Mouse (Mus musculus): ENCODE measurements around the gene Neurl3. TPM values are rescaled to one million over a fixed set of nuclear protein-coding genes. Genes with fewer than 3 reads are reported as not detected.

The Neurl3 gene
- polyA plus RNA-seq, 1 experiment from 2014 or later = 0.33 TPM

DNA sequence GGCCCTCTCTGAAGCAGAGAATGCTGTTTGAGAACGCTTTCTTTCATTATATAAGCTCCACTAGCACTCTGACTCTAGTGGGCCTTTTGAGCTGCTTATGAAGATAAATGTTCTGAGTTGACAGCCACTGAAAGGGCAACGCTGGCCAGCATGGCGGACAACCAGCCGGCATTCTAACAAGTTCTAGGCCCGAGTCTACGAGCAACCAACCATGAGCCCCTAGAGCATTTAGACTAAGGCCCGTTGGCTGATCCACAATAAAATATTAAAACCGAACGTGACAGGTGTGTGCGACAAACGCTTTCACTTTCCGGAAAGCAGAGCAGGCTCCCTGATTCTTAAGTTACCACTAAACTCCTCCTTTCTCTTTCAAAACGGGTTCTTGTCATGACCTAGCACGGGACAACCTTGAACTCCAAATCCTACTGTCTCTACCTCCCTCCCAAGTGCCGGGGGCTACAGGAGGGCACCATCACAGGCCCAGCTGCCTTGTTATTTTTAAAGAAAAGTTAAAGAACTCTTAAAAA lies 32.5 kb downstream of the Neurl3 start:
- Histone ChIP-seq H3K9me3 (ENCODE audit: control insufficient read depth, low read length) (no peaks in the 10 kb centered on the region), H3K4me3 (ENCODE audit: low read depth, low read length) (no peak overlapping the region), H3K27me3 (ENCODE audit: control insufficient read depth, insufficient read depth, low read length) (no peaks in the 10 kb centered on the region), H3K27ac (ENCODE audit: low read depth, low read length) (no peak overlapping the region), H3K4me2 (no peak overlapping the region), H3K4me1 (ENCODE audit: control insufficient read depth, insufficient read depth, low read length) (peaks cover 13% of the 10 kb centered on the region; the same call in 1 of the 2 replicates), H3K9ac (ENCODE audit: low read length) (no peak overlapping the region), H3K36me3 (ENCODE audit: control insufficient read depth, insufficient read depth, low read length) (no peaks in the 10 kb centered on the region)
- 90% methylated on average over 15 of the region's 15 CpGs for WGBS
- DNase-seq (ENCODE audit: low spot score, missing footprints) = peak; percentile 77
- ATAC-seq (ENCODE audit: low FRiP score) = no peak

DNA sequence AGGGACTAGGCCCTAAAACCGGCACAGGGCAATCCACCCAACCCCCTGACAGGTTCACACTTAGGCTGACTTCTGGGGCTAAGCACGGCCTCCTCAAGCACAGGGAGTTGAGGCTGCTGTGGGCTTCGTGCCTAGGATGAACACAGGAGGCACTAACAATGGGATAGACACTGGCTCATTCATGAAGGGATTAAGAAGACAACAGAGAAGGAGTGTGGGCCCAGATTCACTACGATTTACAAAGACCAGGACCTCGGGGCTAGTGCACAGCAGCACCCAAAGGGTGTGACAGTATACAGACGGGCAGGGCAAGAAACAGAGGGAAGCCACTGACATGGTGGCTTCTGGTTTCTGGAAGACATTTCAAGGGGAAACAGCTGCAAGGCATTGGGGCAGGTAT lies 34.3 kb downstream of the Neurl3 start:
- Histone ChIP-seq H3K9me3 (ENCODE audit: control insufficient read depth, low read length) (no peaks in the 10 kb centered on the region), H3K27ac (ENCODE audit: low read depth, low read length) (no peak overlapping the region), H3K36me3 (ENCODE audit: control insufficient read depth, insufficient read depth, low read length) (no peaks in the 10 kb centered on the region), H3K4me2 (no peak overlapping the region), H3K9ac (ENCODE audit: low read length) (no peak overlapping the region), H3K4me3 (ENCODE audit: low read depth, low read length) (no peak overlapping the region), H3K4me1 (ENCODE audit: control insufficient read depth, insufficient read depth, low read length) (peaks cover 13% of the 10 kb centered on the region; the same call in 1 of the 2 replicates), H3K27me3 (ENCODE audit: control insufficient read depth, insufficient read depth, low read length) (no peaks in the 10 kb centered on the region)
- no peak for ATAC-seq (ENCODE audit: low FRiP score)
- WGBS = 16% methylated on average over 6 of the region's 6 CpGs
- no peak for DNase-seq (ENCODE audit: low spot score, missing footprints)

DNA sequence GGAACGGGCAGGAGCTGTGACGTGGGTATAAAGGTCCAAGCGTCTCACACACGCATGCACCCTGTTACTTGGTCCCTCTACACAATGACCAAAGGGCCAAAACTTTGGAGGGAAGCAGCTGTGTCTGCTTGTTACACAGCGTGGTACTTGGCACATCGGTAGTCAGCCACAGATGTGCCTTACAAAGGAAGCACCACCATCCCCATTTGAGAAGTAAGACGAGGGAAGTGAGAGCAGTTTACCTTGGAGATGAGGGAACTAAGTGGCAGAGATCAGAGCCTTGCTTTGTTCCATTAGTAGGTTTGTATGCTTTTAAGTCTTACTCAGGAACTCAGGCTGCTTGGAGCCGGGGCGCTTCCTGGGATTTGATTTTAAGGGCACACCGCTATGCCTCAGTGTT lies 35.1 kb downstream of the Neurl3 start:
- Histone ChIP-seq H3K4me2 (no peak overlapping the region), H3K9me3 (ENCODE audit: control insufficient read depth, low read length) (no peaks in the 10 kb centered on the region), H3K27ac (ENCODE audit: low read depth, low read length) (no peak overlapping the region), H3K36me3 (ENCODE audit: control insufficient read depth, insufficient read depth, low read length) (peaks cover 4% of the 10 kb centered on the region; the same call in 1 of the 2 replicates), H3K4me1 (ENCODE audit: control insufficient read depth, insufficient read depth, low read length) (peaks cover 13% of the 10 kb centered on the region; the same call in 1 of the 2 replicates), H3K4me3 (ENCODE audit: low read depth, low read length) (no peak overlapping the region), H3K27me3 (ENCODE audit: control insufficient read depth, insufficient read depth, low read length) (no peaks in the 10 kb centered on the region), H3K9ac (ENCODE audit: low read length) (no peak overlapping the region)
- DNase-seq (ENCODE audit: low spot score, missing footprints) (no peak), ATAC-seq (ENCODE audit: low FRiP score) (no peak)
- 87% methylated on average over 10 of the region's 10 CpGs for WGBS

DNA sequence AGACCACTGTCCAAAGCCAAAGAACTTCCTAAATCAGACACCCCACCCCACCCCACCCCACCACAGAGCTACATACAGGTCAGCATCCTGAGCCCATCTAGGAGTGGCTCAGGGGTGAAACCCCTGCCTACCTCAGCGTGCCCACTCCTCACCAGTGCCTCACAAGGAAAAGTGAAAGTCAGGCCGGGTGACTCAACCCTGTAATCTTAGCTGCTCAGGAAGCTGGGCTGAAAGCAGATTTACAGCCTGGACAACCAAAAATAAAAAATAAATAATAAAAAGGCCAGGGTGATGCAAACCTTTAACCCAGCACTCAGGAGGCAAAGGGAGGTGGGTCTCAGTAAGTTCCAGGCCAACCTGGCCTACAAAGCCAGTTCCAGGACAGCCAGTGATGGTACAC lies 38.6 kb downstream of the Neurl3 start:
- H3K4me3 ChIP-seq (ENCODE audit: low read depth, low read length) = no peak overlapping the region
- no peak overlapping the region for H3K27ac ChIP-seq (ENCODE audit: low read depth, low read length)
- H3K27me3 ChIP-seq (ENCODE audit: control insufficient read depth, insufficient read depth, low read length) = no peaks in the 10 kb centered on the region
- ATAC-seq (ENCODE audit: low FRiP score) (no peak), DNase-seq (ENCODE audit: low spot score, missing footprints) (no peak)
- WGBS = 91% methylated on average over 2 of the region's 2 CpGs
- no peaks in the 10 kb centered on the region for H3K9me3 ChIP-seq (ENCODE audit: control insufficient read depth, low read length)
- H3K4me1 ChIP-seq (ENCODE audit: control insufficient read depth, insufficient read depth, low read length) = peaks cover 5% of the 10 kb centered on the region; the same call in 1 of the 2 replicates
- no peak overlapping the region for H3K4me2 ChIP-seq
- H3K9ac ChIP-seq (ENCODE audit: low read length) = no peak overlapping the region
- H3K36me3 ChIP-seq (ENCODE audit: control insufficient read depth, insufficient read depth, low read length) = peaks cover 4% of the 10 kb centered on the region; the same call in 1 of the 2 replicates

DNA sequence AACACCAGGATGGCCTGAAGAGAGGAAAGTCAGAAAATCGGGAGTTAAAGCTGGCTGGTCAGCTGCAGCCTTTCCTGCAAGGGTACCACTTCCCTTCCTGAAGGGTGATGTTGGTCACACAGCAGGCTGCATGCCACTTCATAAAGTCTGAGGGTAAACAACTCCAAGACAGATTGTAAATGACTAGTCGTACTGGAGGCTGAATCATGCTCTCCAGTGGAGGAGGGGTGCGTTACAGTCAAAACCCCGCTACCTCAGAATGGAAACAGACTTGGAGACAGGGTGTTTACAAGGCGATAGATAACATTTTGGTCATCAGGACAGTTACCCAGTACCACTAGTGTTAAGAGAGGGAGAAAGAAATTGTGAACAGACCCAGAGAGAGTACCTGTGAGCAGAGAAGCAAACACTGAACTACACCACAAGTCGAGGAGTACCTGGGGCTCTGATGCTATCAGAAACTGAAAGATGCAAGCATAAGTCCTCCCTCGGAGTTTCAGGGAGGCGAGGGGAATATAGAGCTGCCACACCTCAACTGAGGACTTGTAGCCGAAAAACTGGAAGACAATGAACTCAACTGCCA lies 39.3 kb downstream of the Neurl3 start:
- Histone ChIP-seq H3K4me2 (no peak overlapping the region), H3K27me3 (ENCODE audit: control insufficient read depth, insufficient read depth, low read length) (no peaks in the 10 kb centered on the region), H3K9me3 (ENCODE audit: control insufficient read depth, low read length) (no peaks in the 10 kb centered on the region), H3K4me3 (ENCODE audit: low read depth, low read length) (no peak overlapping the region), H3K9ac (ENCODE audit: low read length) (no peak overlapping the region), H3K36me3 (ENCODE audit: control insufficient read depth, insufficient read depth, low read length) (peaks cover 4% of the 10 kb centered on the region; the same call in 1 of the 2 replicates), H3K4me1 (ENCODE audit: control insufficient read depth, insufficient read depth, low read length) (peaks cover under 1% of the 10 kb centered on the region; the same call in 1 of the 2 replicates), H3K27ac (ENCODE audit: low read depth, low read length) (no peak overlapping the region)
- DNase-seq (ENCODE audit: low spot score, missing footprints) = peak; percentile 31
- 86% methylated on average over 9 of the region's 9 CpGs for WGBS
- no peak for ATAC-seq (ENCODE audit: low FRiP score)

DNA sequence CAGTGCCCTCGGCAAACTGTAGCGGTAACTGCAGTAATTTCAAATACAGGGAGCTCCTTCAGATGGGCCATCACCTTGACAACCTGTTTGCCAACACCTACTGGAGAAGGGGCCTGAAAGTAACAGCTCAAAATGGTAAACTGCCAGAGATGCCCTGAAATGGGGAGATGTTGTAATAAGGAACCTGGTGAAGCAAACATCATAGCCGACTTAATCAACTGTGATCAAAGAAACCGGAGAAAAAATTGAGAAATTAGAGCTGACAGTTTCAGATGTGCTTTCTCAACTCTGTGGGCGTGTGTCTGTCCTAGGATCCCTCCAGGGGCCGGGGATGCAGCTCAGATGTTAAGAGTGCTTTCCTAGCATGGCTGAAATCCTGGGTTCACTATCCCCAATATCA lies 41.3 kb downstream of the Neurl3 start:
- DNase-seq (ENCODE audit: low spot score, missing footprints) (peak; percentile 23), ATAC-seq (ENCODE audit: low FRiP score) (no peak)
- Histone ChIP-seq H3K4me1 (ENCODE audit: control insufficient read depth, insufficient read depth, low read length) (no peaks in the 10 kb centered on the region), H3K4me2 (no peak overlapping the region), H3K4me3 (ENCODE audit: low read depth, low read length) (no peak overlapping the region), H3K9ac (ENCODE audit: low read length) (no peak overlapping the region), H3K36me3 (ENCODE audit: control insufficient read depth, insufficient read depth, low read length) (peaks cover 6% of the 10 kb centered on the region; the same call in 1 of the 2 replicates), H3K9me3 (ENCODE audit: control insufficient read depth, low read length) (no peaks in the 10 kb centered on the region), H3K27ac (ENCODE audit: low read depth, low read length) (no peak overlapping the region), H3K27me3 (ENCODE audit: control insufficient read depth, insufficient read depth, low read length) (no peaks in the 10 kb centered on the region)
- WGBS = 90% methylated on average over 6 of the region's 6 CpGs

DNA sequence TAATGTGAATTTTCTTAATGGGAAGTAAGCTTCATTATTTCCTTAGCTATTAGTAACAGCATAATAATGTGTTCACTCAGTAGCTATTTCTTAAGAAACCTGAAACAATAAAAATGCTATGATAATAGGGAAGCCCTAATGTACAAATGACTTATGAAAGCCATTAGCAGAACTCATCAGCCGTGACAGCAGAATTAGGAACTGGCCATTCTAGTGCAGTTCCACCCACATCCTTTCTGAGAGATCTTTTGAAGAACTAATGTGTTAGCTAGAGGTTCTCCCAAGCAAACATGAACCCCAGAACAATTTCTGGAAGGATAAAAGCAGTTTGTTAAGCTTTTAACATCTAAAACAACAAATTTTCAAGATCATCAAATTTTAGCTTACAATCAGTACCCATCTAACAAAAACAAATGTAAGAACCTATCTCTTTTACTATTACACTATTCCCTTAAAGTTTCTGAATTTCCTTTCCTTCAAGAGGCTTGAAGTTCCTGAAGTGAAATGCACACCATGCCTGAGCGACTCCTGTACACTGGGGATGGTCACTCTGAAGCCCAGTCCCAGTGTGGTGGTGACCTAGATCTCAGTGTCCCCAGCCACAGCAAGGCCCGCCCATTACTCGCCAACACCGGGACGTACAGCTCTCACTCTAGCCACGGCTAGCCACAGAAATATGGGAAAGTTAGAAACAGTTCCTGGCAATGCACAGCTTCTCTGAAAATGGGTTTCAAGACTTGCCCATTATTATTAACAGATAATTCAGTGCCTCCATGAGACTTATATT lies 43.4 kb downstream of the Neurl3 start:
- Histone ChIP-seq H3K4me2 (no peak overlapping the region), H3K4me3 (ENCODE audit: low read depth, low read length) (no peak overlapping the region), H3K27ac (ENCODE audit: low read depth, low read length) (no peak overlapping the region), H3K36me3 (ENCODE audit: control insufficient read depth, insufficient read depth, low read length) (peaks cover 9% of the 10 kb centered on the region; the same call in 1 of the 2 replicates), H3K9ac (ENCODE audit: low read length) (no peak overlapping the region), H3K9me3 (ENCODE audit: control insufficient read depth, low read length) (no peaks in the 10 kb centered on the region), H3K4me1 (ENCODE audit: control insufficient read depth, insufficient read depth, low read length) (no peaks in the 10 kb centered on the region), H3K27me3 (ENCODE audit: control insufficient read depth, insufficient read depth, low read length) (no peaks in the 10 kb centered on the region)
- ATAC-seq (ENCODE audit: low FRiP score) (no peak), DNase-seq (ENCODE audit: low spot score, missing footprints) (peak; percentile 26)
- WGBS = 90% methylated on average over 7 of the region's 7 CpGs

DNA sequence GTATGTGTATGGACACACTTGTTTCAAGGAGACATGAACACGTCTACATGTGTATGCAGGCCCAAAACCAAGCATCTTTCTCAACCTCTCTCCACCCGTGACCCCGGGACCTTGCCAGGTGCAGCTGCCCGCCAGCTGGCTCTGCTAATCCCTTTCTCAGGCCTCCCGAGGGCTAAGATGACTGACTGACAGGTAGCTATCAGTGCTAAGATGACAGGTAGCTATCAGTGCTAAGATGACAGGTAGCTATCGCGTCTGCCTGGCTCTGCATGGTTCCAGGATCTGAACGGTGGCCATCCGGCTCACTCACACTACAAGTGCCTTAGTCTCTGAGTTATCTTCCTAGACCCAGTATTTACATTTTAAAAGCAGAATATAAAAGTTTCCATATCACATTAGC lies 46.0 kb downstream of the Neurl3 start:
- H3K9me3 ChIP-seq (ENCODE audit: control insufficient read depth, low read length) = no peaks in the 10 kb centered on the region
- H3K27me3 ChIP-seq (ENCODE audit: control insufficient read depth, insufficient read depth, low read length) = no peaks in the 10 kb centered on the region
- peak; percentile 77 for DNase-seq (ENCODE audit: low spot score, missing footprints)
- H3K36me3 ChIP-seq (ENCODE audit: control insufficient read depth, insufficient read depth, low read length) = 0 out of 2 replicates have a peak, but pooled peaks cover 5% of the 10 kb centered on the region
- no peak overlapping the region for H3K4me3 ChIP-seq (ENCODE audit: low read depth, low read length)
- H3K4me2 ChIP-seq = no peak overlapping the region
- H3K4me1 ChIP-seq (ENCODE audit: control insufficient read depth, insufficient read depth, low read length) = no peaks in the 10 kb centered on the region
- H3K27ac ChIP-seq (ENCODE audit: low read depth, low read length) = no peak overlapping the region
- WGBS = 87% methylated on average over 9 of the region's 9 CpGs
- ATAC-seq (ENCODE audit: low FRiP score) = no peak
- H3K9ac ChIP-seq (ENCODE audit: low read length) = no peak overlapping the region

DNA sequence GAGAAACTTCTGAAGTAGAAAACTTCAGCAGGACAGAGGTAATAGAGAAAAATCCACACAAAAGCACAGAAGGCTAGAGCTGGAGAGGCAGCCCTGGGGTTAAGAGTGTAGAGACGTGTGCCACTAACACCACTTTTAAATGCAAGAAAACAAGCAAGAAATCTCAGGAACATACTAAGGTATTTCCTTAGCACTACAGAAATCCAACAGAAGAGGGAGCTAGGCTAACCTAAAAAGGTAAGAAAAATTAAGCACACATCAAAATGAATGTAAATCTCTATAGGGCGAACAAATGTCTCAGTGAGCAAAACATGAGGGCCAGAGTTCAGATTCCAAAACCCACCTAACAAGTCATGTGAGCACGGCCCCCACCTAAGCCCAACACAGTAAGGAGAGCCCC lies 49.8 kb downstream of the Neurl3 start:
- Histone ChIP-seq H3K27me3 (ENCODE audit: control insufficient read depth, insufficient read depth, low read length) (no peaks in the 10 kb centered on the region), H3K4me2 (no peak overlapping the region), H3K9me3 (ENCODE audit: control insufficient read depth, low read length) (no peaks in the 10 kb centered on the region), H3K4me3 (ENCODE audit: low read depth, low read length) (no peak overlapping the region), H3K36me3 (ENCODE audit: control insufficient read depth, insufficient read depth, low read length) (peaks cover 8% of the 10 kb centered on the region), H3K9ac (ENCODE audit: low read length) (no peak overlapping the region), H3K4me1 (ENCODE audit: control insufficient read depth, insufficient read depth, low read length) (no peaks in the 10 kb centered on the region), H3K27ac (ENCODE audit: low read depth, low read length) (no peak overlapping the region)
- ATAC-seq (ENCODE audit: low FRiP score) (no peak), DNase-seq (ENCODE audit: low spot score, missing footprints) (peak; percentile 23)
- WGBS = 89% methylated on average over 3 of the region's 3 CpGs

All from midbrain, embryonic 11.5 days (tissue).